Mouse (Mus musculus) hindbrain, postnatal 0 days (tissue): ENCODE measurements at regions not wholly inside any gene's neighbourhood (a gene's known extent, or its start where the extent isn't known, plus 50 kb on each side); places are given as distances from the start of the nearest gene placed in this dataset.

Source experiments
- ATAC-seq: fragments of 200-750 bp; cut with Nextera tagmentation; 2 replicates; pipeline ENCODE4 v1.8.0; 2017; ENCODE audit warnings: mild to moderate bottlenecking, moderate TSS enrichment, moderate library complexity
- DNase-seq: peaks from one replicate; pipeline ENCODE4 v3.0.0-alpha.2; 2015; ENCODE audit warnings: low spot score
- H3K27ac ChIP-seq: fragments of 300-500 bp; sonication (generic); 2 replicates; pipeline ENCODE4 v1.5.1; 2014; ENCODE audit warnings: mild to moderate bottlenecking
- H3K27me3 ChIP-seq: fragments of 300-500 bp; sonication (generic); 2 replicates; pipeline ENCODE4 v1.6.1; 2014; ENCODE audit warnings: low read length, mixed read lengths; ENCODE audit not compliant: insufficient read depth
- H3K36me3 ChIP-seq: fragments of 300-500 bp; sonication (generic); 2 replicates; pipeline ENCODE4 v1.6.1; 2014; ENCODE audit warnings: low read length, mixed read lengths; ENCODE audit not compliant: insufficient read depth
- H3K4me1 ChIP-seq: fragments of 300-500 bp; sonication (generic); 2 replicates; pipeline ENCODE4 v1.6.1; 2014; ENCODE audit warnings: antibody characterized with exemption, low read length, mixed read lengths; ENCODE audit not compliant: insufficient read depth
- H3K4me2 ChIP-seq: fragments of 300-500 bp; sonication (generic); 2 replicates; pipeline ENCODE4 v1.6.1; 2014; ENCODE audit warnings: low read depth, mild to moderate bottlenecking, low read length, moderate library complexity, mixed read lengths
- H3K4me3 ChIP-seq: fragments of 300-500 bp; sonication (generic); 2 replicates; pipeline ENCODE4 v1.5.1; 2014; ENCODE audit warnings: low read length
- H3K9ac ChIP-seq: fragments of 300-500 bp; sonication (generic); replicated peaks from 2 replicates; pipeline ENCODE4 v1.6.1; 2014; ENCODE audit warnings: mild to moderate bottlenecking, low read length, moderate library complexity, mixed read lengths
- H3K9me3 ChIP-seq: fragments of 300-500 bp; sonication (generic); 2 replicates; pipeline ENCODE4 v1.6.1; 2016; ENCODE audit warnings: low read length, mixed read lengths
- CTCF ChIP-seq: IDR thresholded peaks from 2 replicates; pipeline ENCODE4 v1.5.1; 2016; ENCODE audit warnings: antibody characterized with exemption, control low read depth, low read depth
- WGBS: fragments of 180-500 bp; shearing (Covaris S2); extraction: QIAGEN DNeasy Blood & Tissue Kit; methylation state at CpG from one replicate; pipeline ENCODE4 v1.1.7; 2014; 5-methylcytosine and 5-hydroxymethylcytosine counted together

DNA sequence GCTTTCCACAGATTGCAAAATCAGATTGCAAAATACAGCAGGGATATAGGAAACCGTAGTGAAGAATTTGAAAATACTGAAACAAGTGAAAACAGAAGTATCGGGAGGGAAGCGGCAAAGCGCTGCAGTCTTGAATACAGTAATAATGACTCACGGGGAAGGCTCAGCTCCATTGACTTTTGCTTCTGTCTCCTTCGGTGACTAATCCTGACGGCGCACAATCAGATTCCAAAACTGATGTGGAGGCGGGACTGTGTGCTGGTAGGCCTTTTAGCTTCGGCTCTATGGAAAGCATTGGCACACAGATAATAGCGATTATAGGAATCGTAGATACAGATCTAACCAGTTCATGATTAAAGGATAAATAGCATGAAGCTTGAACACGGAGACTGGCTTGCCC lies 2912.1 kb upstream of the Gm7489 start:
- ATAC-seq (no peak), DNase-seq (no peak)
- no peak overlapping the region for H3K9ac ChIP-seq
- H3K4me3 ChIP-seq: no peak overlapping the region
- H3K36me3 ChIP-seq: no peaks in the 10 kb centered on the region
- H3K27ac ChIP-seq: no peak overlapping the region
- no peaks in the 10 kb centered on the region for H3K9me3 ChIP-seq
- H3K4me2 ChIP-seq: no peak overlapping the region
- no peak for TF ChIP-seq CTCF
- H3K4me1 ChIP-seq: no peaks in the 10 kb centered on the region
- WGBS: 92% methylated on average over 13 of the region's 13 CpGs
- H3K27me3 ChIP-seq: no peaks in the 10 kb centered on the region

DNA sequence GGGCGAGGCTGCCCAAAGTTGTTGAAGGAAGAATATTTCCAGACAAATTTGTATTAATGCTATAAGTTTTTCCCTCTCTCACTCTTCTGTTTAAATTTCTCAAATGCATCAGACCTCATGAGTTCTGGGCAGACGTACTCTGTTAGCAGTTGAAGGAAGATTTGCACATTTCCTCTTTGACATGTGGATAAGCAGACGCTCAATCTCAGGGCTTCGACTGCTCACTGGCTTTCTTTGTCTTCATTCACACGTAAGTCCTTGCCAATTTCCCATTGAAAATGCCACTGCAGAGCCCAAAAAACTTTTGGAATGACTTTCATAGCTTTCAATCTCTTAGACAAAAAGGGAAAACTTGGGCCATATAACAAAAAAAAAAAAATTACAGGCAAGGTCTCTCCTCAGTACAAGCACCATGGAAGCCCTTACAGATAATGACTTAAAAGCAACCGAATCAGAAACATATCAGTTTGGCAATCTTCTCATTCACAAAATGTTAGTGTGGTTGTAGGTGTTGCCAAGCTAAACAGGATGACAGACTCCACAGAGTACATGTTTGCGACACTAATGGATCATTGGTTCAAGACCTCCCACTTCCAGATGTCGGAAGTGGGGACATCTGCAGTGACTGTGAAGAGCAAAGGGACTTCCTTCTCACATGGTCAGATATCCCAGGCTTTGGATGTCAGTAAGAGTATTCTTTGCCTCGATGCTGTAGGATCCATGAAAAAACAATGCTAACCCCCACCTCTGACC lies 2910.5 kb upstream of the Gm7489 start:
- no peak for DNase-seq

GRCm38 (mm10) chr15:50989457-50989856 lies 2895.2 kb upstream of the Gm7489 start:
- DNase-seq: no peak
- Histone ChIP-seq H3K9ac (no peak overlapping the region), H3K36me3 (no peaks in the 10 kb centered on the region), H3K9me3 (no peaks in the 10 kb centered on the region), H3K27me3 (no peaks in the 10 kb centered on the region), H3K27ac (no peak overlapping the region), H3K4me3 (no peak overlapping the region), H3K4me2 (no peak overlapping the region), H3K4me1 (no peaks in the 10 kb centered on the region)
- 88% methylated on average over 4 of the region's 4 CpGs for WGBS
- TF ChIP-seq CTCF: no peak
- ATAC-seq: no peak

More for the DNA sequence above, 2910.5 kb upstream of the Gm7489 start:
- no peaks in the 10 kb centered on the region for H3K27me3 ChIP-seq
- no peak for ATAC-seq
- H3K4me2 ChIP-seq: no peak overlapping the region
- H3K9ac ChIP-seq: no peak overlapping the region
- no peak for TF ChIP-seq CTCF
- no peaks in the 10 kb centered on the region for H3K36me3 ChIP-seq
- no peaks in the 10 kb centered on the region for H3K9me3 ChIP-seq
- no peaks in the 10 kb centered on the region for H3K4me1 ChIP-seq
- H3K4me3 ChIP-seq: no peak overlapping the region
- H3K27ac ChIP-seq: no peak overlapping the region
- WGBS: 74% methylated on average over 9 of the region's 9 CpGs

- no peak for DNase-seq
- 64% methylated on average over 4 of the region's 4 CpGs for WGBS
- no peaks in the 10 kb centered on the region for H3K27me3 ChIP-seq
Observed at GRCm38 (mm10) chr15:50991667-50992066, 2893.0 kb upstream of the Gm7489 start.

GRCm38 (mm10) chr15:50992246-50992645 lies 2892.5 kb upstream of the Gm7489 start:
- TF ChIP-seq CTCF: no peak
- no peak overlapping the region for H3K9ac ChIP-seq
- no peaks in the 10 kb centered on the region for H3K36me3 ChIP-seq
- ATAC-seq (no peak), DNase-seq (no peak)
- no peaks in the 10 kb centered on the region for H3K27me3 ChIP-seq
- H3K4me3 ChIP-seq: no peak overlapping the region
- H3K9me3 ChIP-seq: no peaks in the 10 kb centered on the region
- WGBS: 66% methylated on average over 2 of the region's 2 CpGs
- no peak overlapping the region for H3K27ac ChIP-seq
- H3K4me1 ChIP-seq: no peaks in the 10 kb centered on the region
- no peak overlapping the region for H3K4me2 ChIP-seq

More at GRCm38 (mm10) chr15:50991667-50992066, 2893.0 kb upstream of the Gm7489 start:
- no peak for ATAC-seq
- Histone ChIP-seq H3K27ac (no peak overlapping the region), H3K36me3 (no peaks in the 10 kb centered on the region), H3K9ac (no peak overlapping the region), H3K4me2 (no peak overlapping the region), H3K9me3 (no peaks in the 10 kb centered on the region), H3K4me1 (no peaks in the 10 kb centered on the region), H3K4me3 (no peak overlapping the region)
- no peak for TF ChIP-seq CTCF

GRCm38 (mm10) chr15:50993121-50993520 lies 2891.6 kb upstream of the Gm7489 start:
- no peak overlapping the region for H3K4me3 ChIP-seq
- no peak for ATAC-seq
- no peak for TF ChIP-seq CTCF
- H3K9ac ChIP-seq: no peak overlapping the region
- H3K36me3 ChIP-seq: no peaks in the 10 kb centered on the region
- no peak overlapping the region for H3K4me2 ChIP-seq
- DNase-seq: peak; percentile 39
- H3K27ac ChIP-seq: no peak overlapping the region
- no peaks in the 10 kb centered on the region for H3K4me1 ChIP-seq
- H3K27me3 ChIP-seq: no peaks in the 10 kb centered on the region
- 54% methylated on average over 5 of the region's 5 CpGs for WGBS
- no peaks in the 10 kb centered on the region for H3K9me3 ChIP-seq

DNA sequence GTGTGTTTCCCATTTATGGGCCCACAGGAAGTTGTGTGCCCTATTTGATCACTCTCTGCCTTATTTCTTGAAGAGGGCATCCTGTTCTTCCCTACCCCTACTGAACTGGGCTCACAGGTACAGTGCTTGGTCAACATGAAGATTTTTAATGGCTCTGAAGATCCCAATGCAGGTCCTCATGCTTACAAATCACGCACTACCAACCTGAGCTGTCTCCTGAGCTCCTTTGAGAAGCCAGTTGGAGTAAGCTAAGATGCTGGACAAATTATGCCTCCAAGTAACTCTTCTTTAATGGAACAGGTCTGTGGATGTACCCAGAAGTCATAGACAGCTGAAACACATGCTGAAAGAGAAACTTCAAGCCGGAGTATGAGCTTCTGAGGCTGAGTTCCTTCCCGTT lies 2889.0 kb upstream of the Gm7489 start:
- no peak overlapping the region for H3K27ac ChIP-seq
- no peak overlapping the region for H3K4me2 ChIP-seq
- no peaks in the 10 kb centered on the region for H3K36me3 ChIP-seq
- no peak for TF ChIP-seq CTCF
- no peak for DNase-seq
- ATAC-seq: no peak
- H3K4me1 ChIP-seq: no peaks in the 10 kb centered on the region
- WGBS: 88% methylated on average over 3 of the region's 3 CpGs
- H3K4me3 ChIP-seq: no peak overlapping the region
- H3K27me3 ChIP-seq: no peaks in the 10 kb centered on the region
- no peak overlapping the region for H3K9ac ChIP-seq
- no peaks in the 10 kb centered on the region for H3K9me3 ChIP-seq
